In the genomic region with DNA sequence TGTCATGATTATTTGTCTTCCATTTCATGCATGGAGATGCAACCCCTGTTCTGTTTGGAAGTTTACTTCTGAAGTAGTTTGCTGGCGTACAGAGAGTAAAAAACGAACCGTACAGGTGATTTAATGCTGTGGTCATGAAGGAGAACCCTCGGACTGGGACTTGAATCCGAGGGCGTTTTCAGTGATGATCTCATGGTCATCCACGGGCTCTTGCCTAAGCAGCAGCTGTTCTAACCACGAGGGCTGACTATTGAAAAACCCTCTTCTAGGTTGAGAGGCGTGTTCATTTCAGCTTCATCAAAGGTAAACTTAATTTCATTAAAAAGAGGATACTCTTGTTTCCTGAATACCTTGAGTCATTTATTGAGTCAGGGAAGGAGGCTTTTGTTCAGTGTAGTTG, we compare ENCODE assay signal across 35 mouse cellular contexts.
"Had no signal": no experiment of that assay in that cellular context is flagged by ENCODE, and none has a peak within 500 bp of the region (broad histone marks: within the 10 kb centered on the region; RNA-seq: fewer than 3 reads in every experiment).

No protein-coding gene starts in this region.

- H3K9ac ChIP-seq: heart, embryonic 12.5 days; heart, embryonic 13.5 days; heart, embryonic 15.5 days; hindbrain, embryonic 12.5 days; hindbrain, embryonic 13.5 days; hindbrain, embryonic 15.5 days; intestine, embryonic 15.5 days; kidney, embryonic 15.5 days had no signal

- H3K27ac ChIP-seq: heart, embryonic 10.5 days; heart, embryonic 13.5 days; heart, embryonic 15.5 days; hindbrain, embryonic 10.5 days; hindbrain, embryonic 12.5 days; hindbrain, embryonic 13.5 days; hindbrain, embryonic 15.5 days; hindbrain, postnatal 0 days; intestine, embryonic 15.5 days; kidney, embryonic 15.5 days; kidney, postnatal 0 days; layer of hippocampus, adult 2 months; left cerebral cortex, adult 2 months had no signal

- H3K9me3 ChIP-seq: heart, embryonic 10.5 days; heart, embryonic 12.5 days; heart, embryonic 13.5 days; heart, embryonic 15.5 days; hindbrain, embryonic 13.5 days; hindbrain, embryonic 15.5 days; intestine, embryonic 15.5 days; kidney, embryonic 15.5 days had no signal

- H3K27me3 ChIP-seq: heart, embryonic 12.5 days; heart, embryonic 13.5 days; heart, embryonic 15.5 days; hindbrain, embryonic 12.5 days; hindbrain, embryonic 13.5 days; hindbrain, embryonic 15.5 days; intestine, embryonic 15.5 days; kidney, embryonic 15.5 days had no signal

- H3K36me3 ChIP-seq: heart, embryonic 15.5 days; hindbrain, embryonic 12.5 days; intestine, embryonic 15.5 days had no signal

- DNase-seq: heart, postnatal 10 days; heart, postnatal 14 days; heart, postnatal 36 days; heart, postnatal 4 days; kidney, adult 11 months; kidney, adult 18-20 months; kidney, adult 2 months; kidney, adult 8-10 months; kidney, adult 9 months; kidney, postnatal 10 days; kidney, postnatal 14 days; kidney, postnatal 25 days; kidney, postnatal 36 days; kidney, postnatal 4 days; layer of hippocampus, adult 9-11 months; layer of hippocampus, postnatal 36 days had no signal

- H3K4me1 ChIP-seq: heart, embryonic 10.5 days; heart, embryonic 12.5 days; heart, embryonic 13.5 days; heart, embryonic 15.5 days; hindbrain, embryonic 10.5 days; hindbrain, embryonic 12.5 days; hindbrain, embryonic 13.5 days; hindbrain, embryonic 15.5 days; intestine, embryonic 15.5 days; kidney, embryonic 15.5 days had no signal

- H3K4me3 ChIP-seq: heart, embryonic 10.5 days; heart, embryonic 12.5 days; heart, embryonic 13.5 days; heart, embryonic 15.5 days; hindbrain, embryonic 10.5 days; hindbrain, embryonic 12.5 days; hindbrain, embryonic 13.5 days; hindbrain, embryonic 15.5 days; intestine, embryonic 15.5 days; kidney, embryonic 15.5 days; layer of hippocampus, adult 2 months; left cerebral cortex, adult 2 months had no signal

- ATAC-seq: hindbrain, embryonic 16.5 days; hindbrain, postnatal 0 days; inflammation-experienced regulatory T-cells, adult 6 months; intestine, embryonic 15.5 days; intestine, embryonic 16.5 days; intestine, postnatal 0 days had no signal

- H3K4me2 ChIP-seq: heart, embryonic 11.5 days; heart, embryonic 12.5 days; heart, embryonic 13.5 days; heart, embryonic 15.5 days; hindbrain, embryonic 12.5 days; hindbrain, embryonic 13.5 days; hindbrain, embryonic 15.5 days; intestine, embryonic 15.5 days; kidney, embryonic 15.5 days had no signal
